Mouse (Mus musculus) left cerebral cortex, adult 18-20 months (tissue): ENCODE results near the gene Eps8. TPM values are rescaled to one million over a fixed set of nuclear protein-coding genes. Genes with fewer than 3 reads are reported as not detected.

Source experiments
- DNase-seq, 2 experiments: peaks; one replicate each; pipeline ENCODE4 v3.0.0; 2021 to 2022; ENCODE audit warnings: low spot score in 2 of 2, mixed read lengths in 1 of 2
- total RNA-seq, 2 experiments: library from RNA; stranded (reverse); gene quantifications; 2 replicates each; pipeline ENCODE4 v1.2.3; 2021

The Eps8 gene
- total RNA-seq, 2 experiments from 2014 or later = 25.8 to 31.3 TPM

DNA sequence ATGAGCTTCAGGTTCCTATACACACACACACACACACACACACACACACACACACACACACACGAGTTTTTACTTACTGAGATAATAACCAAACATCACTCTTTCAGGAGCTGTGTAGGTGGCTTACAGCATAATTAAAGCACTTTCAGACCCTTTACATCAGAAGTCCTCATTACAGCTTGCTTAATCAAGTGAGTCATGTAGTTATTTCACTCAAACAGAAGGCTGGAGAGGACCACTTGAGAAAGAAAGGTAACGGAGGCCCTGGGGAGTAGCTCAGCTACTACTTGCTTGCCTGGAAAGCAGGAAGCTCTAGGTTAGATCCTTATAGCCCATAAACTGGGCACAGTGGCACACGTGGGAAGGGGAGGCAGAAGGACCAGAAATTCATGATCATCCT is 13.0 kb upstream of the Eps8 start:
- DNase-seq = no peak

DNA sequence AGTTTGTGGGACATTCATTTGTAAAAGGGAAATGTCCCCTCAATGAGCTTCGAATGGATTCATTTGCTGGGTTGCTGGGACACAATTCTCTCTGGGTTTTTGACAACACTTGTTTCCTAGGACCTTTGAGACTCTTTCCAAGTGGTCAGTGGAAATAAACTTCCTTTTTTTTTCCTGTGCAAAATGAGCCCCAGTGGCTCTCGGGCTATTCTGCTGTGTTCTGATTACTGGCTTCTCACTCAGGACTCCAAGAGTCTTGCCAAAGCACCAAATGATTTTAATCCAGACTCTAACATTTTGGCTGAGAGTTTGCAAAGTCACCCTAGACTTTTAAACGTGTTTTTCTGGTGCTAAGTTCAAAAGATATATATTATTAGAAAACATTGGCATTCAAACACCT is 10.3 kb upstream of the Eps8 start:
- no peak for DNase-seq

DNA sequence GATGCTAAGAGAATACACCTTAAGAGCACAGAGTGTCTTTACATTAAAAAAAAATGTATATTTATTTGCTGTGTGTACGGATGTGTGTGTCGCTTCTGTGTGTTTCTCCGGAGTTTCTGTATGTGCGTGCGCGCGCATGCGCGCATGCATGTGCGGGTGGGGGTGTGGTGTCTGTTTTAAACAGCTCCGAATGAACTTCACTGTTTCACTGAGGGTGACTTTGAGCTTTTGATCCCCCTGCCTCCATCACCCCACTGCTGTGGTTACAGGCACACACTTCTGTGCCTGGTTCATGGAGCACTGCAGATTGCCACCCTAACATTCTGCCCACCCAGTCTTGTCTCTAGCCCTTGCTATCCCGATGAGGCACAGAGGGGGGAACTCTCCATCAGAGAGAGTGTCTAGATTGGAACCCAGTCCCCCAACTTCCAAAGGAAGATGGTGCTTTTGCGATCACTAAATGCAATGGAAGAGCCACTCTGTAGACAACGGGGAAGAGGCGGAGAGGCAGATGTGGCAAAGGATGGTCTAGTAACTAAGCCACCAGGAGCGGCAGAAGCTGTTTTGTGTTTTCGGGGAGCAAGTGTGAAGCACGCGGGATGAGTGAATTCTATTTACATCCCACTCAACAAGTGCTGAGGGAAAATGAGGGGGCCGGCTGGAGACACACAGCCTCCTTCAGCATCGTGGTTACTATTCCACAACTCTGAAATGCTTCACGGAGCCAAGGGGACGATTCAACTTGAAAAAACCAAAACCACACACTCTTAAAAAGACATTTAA is 7.1 kb upstream of the Eps8 start:
- DNase-seq = peak; percentile 45 to 65

DNA sequence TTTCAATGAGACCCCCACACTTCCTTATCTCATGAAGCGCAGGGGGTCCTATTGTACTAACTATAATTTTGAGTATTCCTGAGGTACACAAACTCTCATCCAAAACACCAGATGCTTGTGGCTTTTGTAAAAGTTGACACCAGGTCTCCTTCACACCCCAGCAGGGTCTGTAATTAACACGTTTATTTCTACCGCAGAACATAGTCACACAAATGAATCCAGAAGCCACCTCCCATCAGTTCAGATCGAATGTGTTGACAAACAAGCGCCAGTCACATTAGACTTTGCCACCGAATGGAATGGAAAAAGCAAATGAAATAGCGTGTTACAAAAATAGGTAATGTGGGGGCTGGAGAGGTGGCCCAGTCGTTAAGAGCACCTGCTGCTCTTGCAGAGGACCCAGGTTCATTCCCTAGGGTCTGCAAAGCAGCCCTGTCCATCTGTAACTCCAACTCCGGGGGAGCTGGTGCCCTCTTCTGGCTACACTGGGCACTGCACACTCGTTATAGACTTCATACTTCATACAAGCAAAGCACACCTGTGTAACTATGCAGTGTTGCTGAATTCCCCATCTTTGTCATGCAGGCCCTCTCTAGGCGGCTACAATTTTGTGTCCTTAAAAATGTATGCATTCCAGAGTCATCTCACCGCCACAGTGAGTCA is 3.9 kb upstream of the Eps8 start:
- no peak for DNase-seq

DNA sequence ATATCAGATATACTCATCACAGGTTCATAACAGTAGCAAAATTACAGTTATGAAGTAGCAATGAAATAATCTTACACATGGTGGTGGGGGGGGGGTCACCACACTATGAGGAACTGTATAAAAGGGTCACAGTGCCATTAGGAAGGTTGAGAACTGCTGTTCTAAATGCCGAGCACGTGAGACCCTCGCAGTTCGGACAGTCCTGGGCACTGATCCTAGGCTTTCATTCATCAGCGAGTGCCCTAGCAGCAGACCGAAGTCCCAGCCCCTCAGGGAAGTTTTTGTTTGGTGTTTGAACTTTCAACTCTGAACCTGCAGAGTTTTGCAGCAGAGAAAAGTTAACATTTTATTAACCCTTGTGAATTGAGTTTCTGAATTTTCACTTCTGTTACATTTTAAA is 2.5 kb upstream of the Eps8 start:
- no peak for DNase-seq

DNA sequence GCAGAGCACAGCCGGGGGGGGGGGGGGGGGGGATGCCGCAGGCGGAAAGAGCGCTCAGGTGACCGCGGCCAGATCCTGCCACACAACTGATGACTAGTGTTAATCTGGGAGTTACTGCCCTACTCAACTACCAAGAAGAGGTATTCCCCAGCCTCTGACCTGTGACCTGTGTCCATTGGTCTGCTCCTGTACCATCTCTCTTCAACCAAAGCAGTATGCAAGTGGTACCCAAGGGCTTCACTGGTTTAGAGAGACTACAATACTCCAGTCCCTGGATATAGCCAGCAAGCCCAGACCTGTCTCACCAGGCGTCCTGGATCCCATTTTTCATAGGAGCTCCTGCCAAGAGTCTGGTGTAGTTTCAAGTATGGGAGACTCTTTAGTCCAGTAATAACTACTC is 5.1 kb downstream of the Eps8 start:
- no peak for DNase-seq

DNA sequence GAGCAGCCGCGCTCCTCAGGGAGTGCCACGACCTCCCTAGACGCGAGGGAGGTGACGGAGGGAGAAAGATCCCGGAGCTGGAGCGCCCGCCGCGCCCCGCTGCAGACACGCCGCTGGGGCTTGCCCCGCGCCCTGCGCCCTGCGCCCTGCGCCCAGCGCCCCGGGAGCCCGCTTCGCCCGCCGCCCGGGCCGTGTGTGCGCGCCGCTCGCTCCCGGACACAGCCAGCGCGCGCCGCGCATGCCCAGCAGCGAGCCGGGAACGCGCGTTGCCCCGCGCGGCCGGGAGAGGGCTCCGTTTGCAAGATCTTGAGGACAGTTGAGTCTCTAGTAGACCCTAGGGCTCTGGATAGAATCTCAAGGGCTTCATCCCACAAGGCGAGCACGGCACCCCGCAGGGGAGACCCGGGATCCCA is 5.6 kb downstream of the Eps8 start:
- peak; percentile 70 to 80 for DNase-seq

DNA sequence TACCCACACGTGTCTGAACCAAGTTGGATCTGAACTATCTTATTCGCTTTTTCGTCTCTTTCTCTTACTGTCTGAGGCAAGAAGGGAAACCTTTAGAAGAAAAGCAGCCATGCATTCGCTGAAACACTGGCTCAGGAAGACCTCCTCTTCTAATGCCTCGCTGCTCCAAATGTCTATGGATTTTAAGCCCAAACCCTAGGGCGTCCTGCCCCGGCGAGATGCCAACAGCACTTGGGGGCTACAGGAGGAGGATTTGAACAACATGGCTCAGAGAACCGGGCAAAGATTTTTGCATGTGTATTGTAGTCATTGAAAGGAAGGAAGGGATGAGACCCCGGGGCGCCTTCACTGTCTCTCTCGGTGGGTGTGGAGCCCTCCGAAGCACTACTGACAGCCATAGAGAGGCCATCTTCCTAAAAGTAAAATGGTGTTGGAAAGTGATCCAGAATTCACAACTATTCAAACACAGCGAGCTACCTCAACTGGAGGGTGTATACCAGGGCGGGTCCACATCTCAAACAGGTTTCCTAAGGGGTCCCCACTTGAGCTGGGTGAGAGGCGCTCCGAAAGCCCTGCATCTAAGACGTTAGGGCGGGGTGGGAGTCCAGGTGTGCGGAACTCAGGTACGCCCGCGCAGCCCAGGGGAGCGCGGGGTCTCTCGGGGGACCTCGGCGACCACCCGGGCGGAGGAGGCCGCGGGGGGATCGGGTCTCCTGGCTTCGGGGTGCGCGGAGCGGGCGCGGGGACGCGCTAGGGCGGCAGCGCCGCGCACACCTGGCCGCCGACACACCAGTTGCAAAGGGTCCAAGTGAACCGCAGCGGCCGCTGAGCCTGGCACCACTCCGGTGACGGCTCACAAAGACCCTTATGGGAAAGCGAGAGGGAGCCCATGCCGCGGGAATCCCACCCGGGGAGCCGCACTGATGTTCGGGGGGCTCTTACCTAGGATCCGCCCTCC is 6.3 kb downstream of the Eps8 start:
- no peak for DNase-seq

DNA sequence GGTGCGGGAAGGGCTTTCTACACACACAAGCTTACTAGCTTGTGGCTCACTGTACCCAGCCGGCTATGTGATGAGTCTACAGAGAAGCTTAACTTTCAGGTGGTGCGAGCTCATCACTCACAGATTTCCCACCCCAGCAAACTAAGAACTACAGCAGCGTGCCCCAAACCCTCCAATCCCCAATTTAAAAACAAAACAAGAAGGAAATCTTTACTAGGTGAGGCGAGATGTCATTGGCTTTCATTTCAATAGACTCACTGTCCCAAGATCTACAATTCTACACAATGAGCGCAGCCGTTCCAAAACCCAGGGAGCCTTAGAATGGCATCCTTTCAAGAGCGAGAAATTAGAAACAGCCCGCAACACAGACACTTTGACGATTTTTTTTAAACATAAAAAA is 7.0 kb downstream of the Eps8 start:
- no peak for DNase-seq

DNA sequence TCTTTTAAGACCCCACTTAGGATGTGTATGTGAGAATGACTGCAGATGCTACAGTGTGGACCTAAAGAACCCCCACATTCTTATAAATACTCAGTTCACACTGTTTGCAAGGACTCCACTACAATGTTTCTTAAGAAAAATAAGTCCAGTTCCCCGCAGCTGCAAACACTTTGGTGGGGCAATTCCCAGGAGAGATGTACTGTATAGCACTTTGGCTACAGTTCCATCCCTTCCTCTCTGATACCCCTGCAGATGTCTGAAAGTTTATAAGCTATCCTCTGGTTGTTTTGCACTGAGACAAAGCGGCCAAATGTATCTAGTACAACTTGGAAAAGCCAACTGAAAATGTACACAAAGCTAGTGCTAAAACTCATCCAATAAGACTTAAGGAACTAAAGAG is 8.0 kb downstream of the Eps8 start:
- no peak for DNase-seq

DNA sequence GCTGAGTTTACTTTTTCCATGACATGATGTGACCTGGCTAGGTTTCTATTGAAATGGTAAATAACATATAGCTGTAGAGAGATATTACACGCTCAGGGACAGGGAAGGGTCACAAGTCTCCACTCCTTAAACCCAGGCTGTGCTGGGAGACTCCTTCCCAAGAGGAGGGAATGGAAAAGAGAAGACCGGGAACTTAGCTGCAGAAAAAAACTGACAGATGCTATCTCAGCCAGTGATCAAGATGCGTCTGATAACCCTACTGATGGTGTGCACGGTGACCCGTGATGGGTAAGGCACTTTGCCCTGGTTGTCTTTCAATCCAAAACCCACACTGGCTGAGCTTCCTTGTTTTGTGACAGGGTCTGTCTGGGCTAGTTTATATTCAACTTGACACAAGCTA is 9.8 kb downstream of the Eps8 start:
- no peak for DNase-seq

DNA sequence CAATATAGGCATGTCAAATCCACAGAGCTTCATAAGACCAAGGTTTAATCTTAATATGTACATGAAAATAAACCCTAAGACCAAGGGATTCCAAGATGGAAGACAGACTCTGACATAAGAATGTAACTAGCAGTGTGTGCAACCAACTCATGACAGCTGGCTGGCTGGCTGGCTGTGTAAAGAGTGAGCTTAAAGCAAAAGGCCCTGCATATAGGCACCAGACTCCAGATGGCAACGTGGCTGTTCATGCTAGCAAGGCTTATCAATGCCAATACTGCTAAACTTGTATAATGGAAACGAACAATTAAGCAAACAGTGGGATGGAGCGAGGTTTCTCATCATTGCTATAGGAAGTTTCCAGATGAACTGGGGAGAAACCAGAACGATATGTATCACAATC is 10.9 kb downstream of the Eps8 start:
- DNase-seq = no peak

DNA sequence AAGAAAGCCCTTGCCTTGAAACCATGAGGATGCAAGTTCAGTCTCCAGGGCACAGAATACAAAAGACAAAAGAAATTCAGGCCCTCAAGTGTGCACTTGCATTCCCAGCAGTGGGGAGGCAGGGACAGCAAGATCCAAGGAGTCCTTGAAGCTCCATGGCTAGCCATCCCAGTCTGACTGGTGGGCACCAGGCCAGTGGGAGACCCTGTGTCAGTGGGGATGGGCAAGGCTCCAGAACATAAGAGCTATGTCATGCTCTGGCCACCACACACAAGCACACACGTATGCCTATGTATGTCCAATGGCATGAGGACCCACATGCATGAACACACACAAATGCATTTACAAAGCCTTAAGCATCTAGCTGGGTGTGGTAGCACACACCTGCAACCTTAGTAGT is 13.0 kb downstream of the Eps8 start:
- no peak for DNase-seq

DNA sequence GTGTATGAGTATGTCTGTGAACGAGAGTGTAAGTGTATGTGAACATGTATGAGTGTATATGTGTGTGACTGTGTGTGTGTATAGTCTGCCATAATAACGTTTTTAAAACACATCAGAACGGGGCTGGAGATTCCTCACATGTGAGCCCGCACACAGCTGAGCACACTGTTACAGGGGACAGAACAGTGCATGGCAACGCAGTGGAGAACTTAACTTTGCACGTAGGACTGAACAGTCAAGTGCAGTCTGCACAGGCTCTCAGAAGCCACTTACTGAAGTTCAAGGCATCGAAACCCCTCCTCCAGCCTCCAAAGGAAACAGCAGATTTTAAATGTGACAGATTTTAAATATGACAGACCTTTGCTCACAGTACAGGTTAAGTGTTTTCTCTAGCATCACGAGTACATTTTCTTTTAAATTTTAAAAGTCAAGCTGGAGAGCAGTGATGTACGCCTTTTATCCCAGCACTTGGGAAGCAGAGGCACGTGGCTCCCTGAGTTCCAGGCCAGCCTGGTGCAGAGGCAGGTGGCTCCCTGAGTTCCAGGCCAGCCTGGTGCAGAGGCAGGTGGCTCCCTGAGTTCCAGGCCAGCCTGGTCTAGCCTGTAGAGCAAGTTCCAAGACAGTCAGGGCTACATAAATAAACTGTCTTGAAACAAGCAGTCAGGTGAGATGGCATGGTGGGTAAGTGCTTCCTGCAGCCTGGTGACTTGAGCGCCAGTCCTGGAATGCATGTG is 15.7 kb downstream of the Eps8 start:
- DNase-seq = no peak

DNA sequence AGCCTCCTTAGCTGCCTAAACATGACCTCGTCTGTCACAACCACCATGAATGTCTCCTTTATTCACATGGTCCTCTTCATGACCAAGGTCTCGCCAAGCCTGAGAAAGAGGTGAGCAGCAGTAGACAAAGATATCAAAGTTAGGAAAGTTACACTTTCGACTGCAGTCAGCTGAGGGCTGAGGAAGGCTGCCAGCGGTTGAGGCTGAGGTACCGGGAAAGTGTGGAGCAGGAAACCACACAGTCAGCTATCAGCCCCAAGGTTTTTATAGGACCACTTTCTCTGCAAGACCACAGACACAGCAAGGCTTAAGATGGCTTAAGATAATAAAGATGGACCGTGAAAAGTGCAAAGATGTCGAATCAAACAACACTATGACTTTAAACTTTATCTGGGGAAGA is 17.2 kb downstream of the Eps8 start:
- no peak for DNase-seq

DNA sequence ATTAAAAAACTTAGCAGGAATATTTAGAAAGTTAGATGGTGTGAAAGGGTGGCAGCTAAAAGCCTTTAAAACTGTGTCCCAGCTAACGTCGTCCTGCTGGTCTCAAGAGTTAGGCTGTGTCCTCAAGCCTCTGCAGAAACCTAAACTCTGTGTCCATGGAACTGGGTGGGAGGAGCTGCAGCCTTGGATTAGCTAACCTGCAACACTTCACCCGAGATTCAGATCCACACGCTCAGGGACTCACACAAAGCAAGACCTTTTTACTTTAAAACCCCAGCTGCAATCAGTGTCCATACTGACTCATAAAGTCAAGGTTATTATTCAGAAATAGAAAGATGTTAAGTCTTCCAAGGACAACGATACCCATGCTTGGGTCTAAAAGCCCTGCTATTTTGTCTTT is 18.5 kb downstream of the Eps8 start:
- no peak for DNase-seq

DNA sequence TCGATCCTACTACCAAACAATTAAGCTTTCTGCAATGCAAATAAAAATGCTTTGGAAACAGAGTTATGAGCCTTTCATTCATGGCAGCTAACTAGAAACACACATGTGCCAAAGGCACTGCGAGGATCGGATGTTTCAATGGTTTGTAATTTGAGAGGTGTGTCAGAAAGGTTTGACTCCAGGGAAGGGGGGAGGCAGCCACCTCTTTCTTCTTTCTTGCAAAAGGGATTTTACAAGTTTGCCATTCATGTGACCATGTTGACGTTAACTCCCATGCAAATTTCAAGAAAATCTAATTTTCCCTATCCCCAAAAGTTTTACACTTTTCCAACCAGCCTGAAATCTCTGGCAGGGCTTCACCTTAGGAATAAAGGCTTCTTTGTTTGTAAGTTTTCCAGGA is 21.1 kb downstream of the Eps8 start:
- DNase-seq = no peak

DNA sequence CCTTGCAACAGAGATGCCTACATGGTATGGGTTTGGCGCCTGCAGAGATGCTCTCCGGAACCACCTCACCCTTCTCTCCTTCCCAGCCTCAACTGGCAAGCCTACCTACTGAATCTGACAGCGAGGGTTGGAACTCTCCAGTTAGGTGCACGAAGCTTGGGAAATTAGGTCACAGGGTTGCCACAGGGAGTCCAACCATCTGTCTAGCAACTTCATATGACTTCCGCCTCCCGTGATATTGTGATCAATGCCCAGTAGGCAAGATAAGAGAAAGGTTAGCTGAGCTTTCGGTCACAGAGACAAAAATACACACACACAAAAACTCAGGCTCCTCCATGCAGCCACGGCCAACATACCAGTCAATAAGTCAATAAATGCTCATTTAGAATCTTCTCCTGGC is 21.6 kb downstream of the Eps8 start:
- DNase-seq = no peak

DNA sequence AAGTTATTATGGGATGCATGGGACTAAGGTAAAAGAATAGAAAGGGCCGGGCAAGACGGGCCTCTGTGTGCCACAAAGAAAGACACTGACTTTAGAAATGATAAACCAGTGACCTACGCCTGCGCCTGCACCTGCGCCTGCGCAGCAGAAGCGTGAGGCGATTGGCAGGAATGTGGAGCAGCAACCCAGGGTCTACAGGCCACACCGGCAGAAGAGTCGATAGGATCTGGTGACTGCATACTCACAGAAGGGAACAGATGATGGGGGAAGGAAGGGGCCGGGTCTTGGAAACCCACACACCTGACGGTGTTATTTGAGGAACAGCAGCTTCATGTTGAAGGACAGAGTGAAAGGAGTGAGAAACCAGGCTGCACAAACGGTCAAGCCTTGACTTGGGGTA is 24.3 kb downstream of the Eps8 start:
- no peak for DNase-seq

DNA sequence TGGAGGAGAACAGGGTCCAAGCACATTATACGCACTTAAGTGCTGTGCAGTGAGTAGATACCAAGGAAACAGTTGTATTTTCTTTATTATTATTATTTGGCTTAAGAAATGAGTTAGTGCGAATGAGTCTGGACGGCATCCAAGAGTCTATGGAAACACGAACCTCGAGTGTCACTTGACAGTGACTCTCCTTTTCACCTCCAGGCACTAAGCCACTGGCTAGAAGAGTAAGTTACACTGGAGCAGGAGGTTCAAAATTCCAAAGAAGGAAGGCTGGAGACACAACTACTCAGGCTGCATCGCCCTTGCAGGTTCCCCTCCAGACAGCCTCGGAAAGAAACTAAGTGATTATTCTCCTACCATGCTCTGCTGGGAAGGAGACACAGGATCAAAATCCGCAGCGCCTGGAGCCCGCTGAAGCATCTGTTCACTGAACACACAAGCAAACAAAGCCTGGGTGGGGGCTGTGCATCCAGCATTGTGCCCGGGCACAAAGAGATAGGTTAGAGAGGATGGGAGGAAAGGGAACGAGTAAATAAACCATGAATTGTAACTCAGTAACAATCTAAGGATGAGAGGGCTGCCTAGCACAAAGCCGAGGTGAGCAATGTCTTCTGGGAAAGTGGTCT is 25.0 kb downstream of the Eps8 start:
- no peak for DNase-seq

DNA sequence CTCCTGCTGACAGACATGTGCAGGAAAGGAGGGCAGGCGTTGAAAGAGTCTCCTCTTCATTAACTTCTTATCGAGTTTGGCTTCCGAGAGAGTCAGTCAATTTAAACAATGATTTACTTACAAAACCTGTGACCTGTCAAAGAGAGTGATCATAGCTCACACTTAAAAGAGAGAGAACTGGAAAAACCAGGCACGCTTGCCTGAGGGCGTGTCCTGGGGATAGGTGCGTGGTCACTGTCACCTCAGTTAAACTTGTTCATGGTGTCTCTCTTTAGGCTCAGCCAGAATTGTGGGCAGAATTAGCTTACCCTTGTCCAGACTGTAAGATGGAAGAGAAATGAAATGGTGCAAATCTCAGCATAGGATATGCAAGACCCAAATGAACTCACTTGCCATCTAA is 26.0 kb downstream of the Eps8 start:
- no peak for DNase-seq
